Mouse (Mus musculus) megakaryocyte, adult 5-6 weeks (primary cell): ENCODE measurements around the gene Hsd17b2. TPM values are rescaled to one million over a fixed set of nuclear protein-coding genes. Genes with fewer than 3 reads are reported as not detected.
A peak's percentile ranks its signal among the peaks of the same experiment; 100 is the strongest.

Source experiments
- ATAC-seq: 2 replicates; pipeline ENCODE4 v1.8.0; 2016; ENCODE audit warnings: mild to moderate bottlenecking, inconsistent platforms; ENCODE audit not compliant: poor library complexity, severe bottlenecking
- total RNA-seq, 2 experiments: library from RNA; stranded (forward) in 1 of 2; stranded (reverse) in 1 of 2; fragments of 153-499, 151-499 nt in 1 of 2; fragments of 221-1000, 200-1000 nt in 1 of 2; gene quantifications; 2 replicates each; pipeline versions ENCODE4 v1.2.3 to v1.2.4; 2015 to 2017

The Hsd17b2 gene
- total RNA-seq (2015) (0.84 TPM in 1 of 2 replicates, not detected in the other), total RNA-seq (2017) (not detected in 2 replicates)

DNA sequence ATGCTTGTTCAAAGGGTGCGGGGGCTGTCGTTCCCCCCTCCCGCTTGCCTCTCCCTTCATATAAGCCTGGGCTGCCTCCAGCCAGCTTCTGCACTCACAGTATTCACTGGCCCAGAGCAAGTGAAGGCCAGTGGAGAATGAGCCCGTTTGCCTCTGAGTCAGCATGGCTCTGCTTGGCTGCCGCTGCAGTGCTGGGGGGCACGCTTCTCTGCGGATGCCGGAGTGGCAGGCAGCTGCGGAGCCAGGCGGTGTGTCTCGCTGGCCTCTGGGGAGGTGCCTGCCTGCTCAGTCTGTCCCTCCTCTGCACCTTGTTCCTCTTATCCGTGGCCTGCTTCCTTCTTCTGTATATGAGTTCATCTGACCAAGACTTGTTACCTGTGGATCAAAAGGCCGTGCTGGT lies at the start of gene Hsd17b2:
TSS of gene Hsd17b2 (plus strand) at position 46 of the 400 bp plus-strand sequence.
- peak; percentile 72 for ATAC-seq

DNA sequence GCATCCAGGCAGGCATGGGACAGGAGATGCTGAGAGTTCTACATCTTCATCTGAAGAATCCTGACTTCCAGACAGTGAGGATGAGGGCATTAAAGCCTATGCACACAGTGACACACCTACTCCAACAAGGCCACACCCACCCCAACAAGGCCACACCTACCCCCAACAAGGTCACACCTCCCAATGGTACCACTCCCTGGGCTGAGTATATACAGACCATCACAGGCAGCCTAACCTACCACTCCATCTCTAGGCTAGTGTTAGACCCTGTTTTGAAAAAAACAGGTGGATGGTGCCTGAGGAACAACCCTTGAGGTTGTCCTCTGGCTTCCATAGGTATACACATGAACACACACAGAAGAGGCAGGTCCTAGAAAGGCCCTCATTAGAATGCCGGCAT lies 49.4 kb upstream of the Hsd17b2 start:
- no peak for ATAC-seq

DNA sequence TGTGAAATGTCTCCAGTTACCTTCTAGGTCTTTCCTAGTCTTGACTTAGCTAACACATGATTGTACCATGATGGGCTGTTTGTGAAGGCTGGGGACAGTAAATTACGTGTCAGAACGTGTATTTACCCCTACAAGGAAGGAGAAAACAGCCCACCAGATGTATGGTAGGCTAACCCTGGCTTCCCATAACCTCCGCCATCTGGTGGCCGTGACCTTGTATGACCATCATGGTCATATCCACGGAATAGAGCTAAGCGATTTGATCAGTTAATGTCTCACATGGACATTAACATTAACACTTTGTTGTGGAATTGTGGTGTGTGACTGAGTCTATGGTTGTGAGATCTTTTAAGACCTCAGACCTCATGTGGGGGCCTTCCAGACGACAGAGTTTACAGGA lies 42.7 kb upstream of the Hsd17b2 start:
- no peak for ATAC-seq

DNA sequence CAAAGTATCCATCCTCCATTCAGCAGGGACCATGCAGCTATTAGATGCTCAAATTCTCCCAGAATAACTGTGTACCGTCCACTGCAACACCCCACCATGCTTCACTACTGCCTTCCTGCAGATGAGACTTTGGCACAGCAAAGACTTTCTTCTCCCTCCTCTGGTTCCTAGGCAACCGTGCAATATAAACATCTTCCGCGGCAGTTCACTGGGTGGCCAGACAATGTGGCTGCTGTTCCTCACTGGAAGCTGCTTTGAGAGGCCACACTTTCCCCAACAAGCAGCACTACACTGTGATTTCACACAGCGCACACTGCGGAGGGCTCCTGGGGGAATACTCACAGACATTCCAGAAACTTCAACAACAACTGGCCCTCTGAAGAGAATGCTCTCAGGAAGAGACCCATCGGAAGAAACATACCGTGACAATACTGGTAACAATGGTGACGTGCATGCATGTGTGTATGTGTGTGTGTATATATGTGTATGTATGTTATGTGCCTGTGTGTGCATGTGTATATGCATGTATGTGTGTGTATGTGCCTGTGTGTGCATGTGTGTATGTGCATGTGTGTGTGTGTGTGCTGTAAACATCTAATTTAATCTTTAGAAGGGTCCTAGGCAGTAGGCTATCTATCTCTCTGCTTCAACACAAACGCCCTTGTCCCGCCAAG lies 41.2 kb upstream of the Hsd17b2 start:
- no peak for ATAC-seq

DNA sequence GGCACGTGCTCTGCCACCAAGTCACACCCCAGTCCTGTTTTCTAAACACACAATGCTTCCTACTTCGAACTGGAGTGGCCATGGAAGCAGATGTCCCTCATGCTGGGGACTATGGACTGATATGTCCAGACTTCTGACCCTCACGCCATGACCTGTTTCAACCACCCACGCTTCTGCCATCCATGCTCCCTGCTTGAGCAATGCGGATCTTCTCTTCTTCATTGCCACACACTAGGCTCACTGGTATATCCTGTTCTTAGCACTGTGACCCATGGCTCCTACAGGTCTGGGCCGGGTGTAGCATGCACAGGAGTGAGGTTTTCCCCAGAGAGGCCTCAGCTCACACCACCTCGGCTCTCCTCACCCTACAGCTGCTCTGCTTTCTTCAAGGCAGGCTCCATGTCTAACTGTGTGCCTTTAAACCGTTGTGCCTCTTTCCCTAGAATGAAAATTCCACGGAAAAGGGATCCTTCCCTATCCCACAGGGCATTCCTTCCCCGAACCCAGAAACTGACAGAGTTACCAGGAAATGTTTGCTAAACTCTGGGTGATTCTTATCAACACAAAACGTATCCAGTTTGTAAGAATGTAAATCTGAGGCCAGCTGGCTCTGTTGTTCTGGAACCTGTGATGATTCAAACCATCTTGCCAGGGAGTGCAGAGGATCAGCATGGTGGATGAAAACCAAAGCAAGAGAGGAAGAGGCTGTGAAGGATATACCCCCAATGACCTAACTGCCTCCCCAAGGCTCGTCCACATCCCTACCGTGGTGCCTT lies 34.2 kb upstream of the Hsd17b2 start:
- no peak for ATAC-seq

DNA sequence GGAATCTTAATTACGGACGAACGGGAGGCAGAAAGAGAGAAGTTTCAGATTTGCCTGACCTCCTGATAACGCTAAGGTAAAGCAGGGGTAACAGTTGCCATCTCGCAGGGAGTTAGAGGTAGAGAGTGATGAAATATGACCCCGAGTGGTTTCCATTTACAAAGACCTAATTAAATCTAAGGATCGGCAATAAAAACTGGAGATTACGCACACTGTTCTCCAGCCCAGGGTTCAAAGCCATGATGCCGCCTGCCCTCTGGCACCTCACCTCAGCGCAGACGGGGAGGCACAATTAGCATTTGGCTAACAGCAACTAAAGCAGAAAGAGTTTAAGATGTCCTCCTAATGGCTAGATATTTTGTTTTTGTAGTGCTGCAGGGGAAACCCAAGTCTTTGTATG lies 31.2 kb upstream of the Hsd17b2 start:
- no peak for ATAC-seq

DNA sequence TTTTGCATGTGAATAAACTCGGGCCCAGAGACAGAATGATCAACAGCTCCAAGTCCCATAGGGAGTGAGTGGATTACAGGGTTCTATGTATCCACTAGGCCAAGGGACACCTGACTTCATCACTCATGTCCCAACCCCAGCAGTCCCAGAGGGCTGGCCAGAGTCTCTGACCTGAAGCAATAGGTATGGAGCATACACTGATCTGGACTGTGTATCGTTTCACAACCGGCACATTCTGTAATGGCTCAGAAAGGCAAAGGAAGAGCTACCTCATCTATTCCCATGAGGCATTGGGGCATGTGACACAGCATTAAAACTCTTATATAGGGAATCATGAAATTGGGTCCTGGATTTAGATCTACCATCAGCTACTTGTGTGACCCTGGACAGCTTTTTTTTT lies 29.1 kb upstream of the Hsd17b2 start:
- ATAC-seq: no peak

DNA sequence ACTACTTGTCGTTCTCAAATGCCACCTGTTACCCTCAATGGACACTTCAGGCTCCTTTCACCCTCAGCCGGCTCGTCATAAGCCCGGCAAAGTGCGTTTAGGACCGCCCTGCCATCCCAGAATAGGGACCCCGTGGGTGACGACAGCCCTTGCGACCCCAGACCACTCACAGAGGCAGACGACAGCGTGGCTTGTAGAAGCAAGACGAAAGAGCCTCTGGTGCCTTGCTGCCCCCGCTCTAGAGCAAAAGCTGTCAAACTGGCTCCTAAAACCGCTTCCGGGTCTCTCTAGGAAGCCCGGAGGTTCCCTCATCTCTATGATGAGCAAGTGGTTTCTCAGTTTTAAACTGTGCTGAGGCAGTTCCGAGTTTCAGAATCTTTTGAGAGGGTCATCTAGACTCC lies 28.3 kb upstream of the Hsd17b2 start, which contains the start of gene Sdr42e1:
TSS of gene Sdr42e1 (minus strand) at position 260 of the 401 bp plus-strand sequence.
- ATAC-seq: peak; percentile 92

DNA sequence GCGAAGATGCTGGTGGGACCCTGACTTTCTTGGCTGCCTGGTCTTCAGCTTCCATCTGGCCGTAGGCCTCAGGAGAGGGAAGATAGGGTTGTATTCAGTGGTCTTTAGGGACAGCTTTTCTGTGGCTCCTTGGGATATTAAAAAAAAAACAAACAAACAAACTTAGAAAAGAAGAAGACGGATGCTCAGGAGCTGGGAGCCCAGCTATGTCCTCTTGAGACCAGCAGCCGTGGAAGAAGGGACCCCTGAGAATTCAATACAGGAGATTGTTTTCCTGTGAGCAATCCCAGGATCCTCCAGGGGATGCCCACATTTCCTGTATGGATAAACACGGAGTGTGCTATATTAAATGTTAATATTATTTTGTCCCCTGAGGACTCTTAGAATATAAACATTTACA lies 26.5 kb upstream of the Hsd17b2 start:
- ATAC-seq: no peak

DNA sequence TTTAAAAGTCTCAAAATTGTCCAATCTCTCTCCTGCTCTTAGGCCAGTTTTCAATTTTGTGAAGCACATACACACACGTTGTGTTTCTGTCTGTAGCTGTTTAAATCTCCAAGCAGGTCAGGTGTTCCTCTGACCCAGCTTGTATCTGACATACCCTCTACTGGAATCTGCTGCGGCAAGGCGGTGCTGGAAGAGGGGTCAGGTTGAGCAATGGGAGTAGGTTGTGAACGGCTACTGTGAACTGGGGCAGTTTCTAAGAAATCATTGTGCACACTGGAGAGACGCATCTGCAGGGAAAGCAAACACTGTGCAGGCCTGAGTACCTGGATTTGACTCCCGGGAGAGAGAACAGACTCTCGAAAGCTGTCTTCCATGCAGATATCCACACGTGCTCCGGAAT lies 25.2 kb upstream of the Hsd17b2 start:
- ATAC-seq: no peak

DNA sequence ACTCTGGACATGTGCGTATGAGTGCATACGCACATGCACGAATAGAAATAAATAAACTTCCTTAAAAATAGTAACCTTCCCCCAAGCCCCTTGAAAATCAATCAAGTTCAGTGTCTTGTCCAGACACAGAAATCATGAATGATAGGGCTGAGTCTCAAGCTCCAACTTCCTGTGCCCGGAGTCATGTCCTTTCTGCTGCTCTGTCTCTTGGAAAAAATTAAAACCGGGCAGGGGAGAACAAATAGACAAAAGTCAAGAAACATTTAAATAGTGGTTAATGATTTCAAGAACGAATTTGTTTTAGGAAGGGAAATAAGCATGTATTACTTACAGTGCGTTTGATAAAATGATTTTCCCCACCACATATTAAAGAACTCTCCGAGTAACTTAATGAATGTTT lies 24.7 kb upstream of the Hsd17b2 start:
- no peak for ATAC-seq

DNA sequence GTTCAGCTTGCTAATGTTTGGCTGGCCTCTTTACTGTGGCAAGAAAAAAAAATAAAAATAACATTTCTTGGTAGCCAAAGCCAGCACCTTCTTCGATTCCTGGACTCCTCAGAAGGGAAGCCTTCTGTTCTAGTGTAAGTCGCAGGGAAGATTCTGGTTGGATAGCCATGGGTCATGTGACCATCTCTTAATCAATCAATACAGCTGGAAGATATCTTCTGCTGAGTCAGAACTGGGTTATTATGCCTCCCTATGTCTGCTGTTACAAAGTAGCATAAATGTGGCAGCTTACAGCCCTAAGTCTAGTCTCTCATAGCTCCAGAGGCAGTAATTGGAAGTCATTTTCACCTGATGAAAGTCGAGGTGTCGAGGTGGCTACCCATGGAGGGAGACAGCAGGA lies 23.1 kb upstream of the Hsd17b2 start:
- no peak for ATAC-seq

DNA sequence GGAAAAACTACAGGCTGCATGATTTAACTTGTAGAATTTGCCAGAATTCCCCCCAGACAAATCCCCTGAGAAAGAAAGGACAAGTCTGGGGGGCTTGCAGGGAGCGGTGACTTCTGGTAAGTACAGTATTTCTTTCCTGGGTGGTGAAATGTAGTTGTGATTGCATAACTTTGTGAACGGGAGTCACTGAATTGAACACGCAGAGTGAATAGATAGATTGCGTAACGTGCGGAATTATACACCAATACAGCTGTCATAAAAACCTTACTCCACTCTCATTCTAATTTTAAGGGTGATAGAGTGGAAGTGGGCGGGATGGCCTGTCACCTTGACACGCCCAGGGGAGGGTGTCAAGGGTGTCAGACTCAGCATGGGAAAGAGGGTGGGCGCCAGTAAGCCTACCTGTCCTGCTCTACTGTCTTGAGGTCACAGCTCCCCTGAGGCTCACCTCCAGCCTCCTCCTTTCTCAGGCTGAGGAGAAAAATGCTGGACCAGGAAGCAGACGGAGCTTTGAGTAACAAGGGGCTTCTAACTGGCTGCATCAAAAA lies 17.7 kb upstream of the Hsd17b2 start:
- ATAC-seq: peak; percentile 62

DNA sequence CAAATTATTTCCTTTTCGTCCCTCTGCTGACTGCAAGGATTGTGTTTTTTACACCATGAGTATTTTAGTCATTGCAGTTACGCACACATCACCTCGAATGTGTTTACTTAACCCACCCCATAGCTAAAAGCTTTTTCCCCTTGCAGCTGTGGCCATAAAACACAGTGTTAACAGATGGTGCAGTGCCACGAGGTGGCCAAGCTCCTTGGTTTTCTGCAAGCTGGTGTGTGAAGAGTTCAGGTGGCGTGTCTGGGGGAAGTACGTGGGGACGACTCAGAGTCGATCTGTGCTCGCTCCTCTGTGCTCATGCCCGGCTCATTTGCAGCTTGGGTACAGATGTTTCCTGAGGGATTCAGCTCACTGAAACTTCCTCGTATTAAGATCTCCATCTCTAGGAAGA lies 17.2 kb upstream of the Hsd17b2 start:
- no peak for ATAC-seq

DNA sequence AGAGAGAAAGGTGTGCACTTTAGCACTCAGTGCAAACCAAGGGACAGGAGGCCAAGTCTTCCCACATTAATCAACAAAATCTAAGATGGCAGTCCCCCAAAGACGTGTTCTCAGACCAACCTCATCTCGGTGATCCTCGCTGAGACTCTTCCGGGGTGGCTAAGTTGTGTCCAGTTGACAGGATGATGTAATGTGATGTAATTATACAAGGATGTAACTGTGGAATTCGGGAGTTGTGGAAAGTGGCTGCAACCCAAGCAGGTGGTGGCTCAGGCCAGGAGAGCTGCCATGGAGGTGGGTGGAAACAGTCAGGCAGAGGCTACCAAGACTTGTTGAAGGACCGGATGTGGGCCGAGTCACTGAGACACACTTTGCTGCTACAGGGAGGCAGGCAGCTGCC lies 13.8 kb upstream of the Hsd17b2 start:
- no peak for ATAC-seq

DNA sequence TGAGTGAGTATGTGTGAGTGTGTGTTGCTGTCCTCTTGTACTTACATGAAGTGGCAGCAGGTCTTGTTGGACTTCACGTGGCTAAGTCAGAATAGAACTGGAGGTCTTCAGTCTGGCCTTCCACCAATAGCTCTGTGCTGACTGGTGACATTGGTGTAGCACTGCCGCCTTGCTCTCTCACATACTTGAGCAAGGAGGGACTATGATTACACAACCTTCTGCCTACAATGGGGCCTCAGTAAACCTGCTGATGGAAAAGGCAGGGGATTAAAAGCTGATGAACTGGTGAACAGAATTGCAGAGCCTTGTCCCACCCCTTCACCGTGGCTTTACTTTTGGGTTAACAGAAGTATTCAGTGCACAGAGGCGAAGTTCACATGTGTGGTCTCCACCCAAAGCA lies 9.6 kb upstream of the Hsd17b2 start:
- no peak for ATAC-seq

DNA sequence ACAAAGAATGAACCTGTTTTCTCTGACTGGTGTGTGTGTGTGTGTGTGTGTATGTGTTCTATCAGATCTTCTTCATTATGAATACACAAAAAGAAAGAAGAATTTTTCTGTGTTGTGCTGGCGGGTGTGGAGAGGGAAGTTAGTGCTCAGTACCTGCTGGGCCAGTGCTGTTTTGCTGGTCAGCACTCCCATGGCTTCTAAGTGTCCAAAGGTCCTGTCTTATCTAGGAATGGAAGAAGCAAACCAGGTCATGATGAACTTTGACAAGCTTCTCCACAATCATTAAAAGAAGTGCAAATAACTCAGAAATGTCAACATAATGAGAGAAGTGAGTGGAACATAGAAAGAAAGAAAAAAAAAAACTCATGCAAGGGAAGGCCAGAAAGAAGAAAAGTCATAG lies 6.1 kb upstream of the Hsd17b2 start:
- no peak for ATAC-seq

DNA sequence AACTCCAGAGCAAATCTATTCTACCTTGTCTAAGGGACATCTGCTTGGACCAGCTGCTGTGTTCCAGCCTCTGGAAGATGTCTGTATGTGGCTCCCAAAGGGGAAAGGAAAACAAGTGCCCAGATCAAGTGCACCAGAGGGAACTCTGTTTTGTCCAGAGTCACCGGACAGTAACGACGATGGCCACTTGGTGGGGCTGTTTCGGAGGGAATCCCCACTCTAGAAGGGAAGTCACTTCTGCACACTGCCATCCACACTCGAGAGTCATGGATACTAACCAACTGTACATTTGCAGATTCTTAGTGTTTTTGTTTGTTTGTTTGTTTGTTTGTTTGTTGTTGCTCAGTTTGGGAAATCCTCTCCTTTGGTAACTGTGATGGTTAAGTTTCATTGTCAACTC lies 4.5 kb upstream of the Hsd17b2 start:
- peak; percentile 72 for ATAC-seq

DNA sequence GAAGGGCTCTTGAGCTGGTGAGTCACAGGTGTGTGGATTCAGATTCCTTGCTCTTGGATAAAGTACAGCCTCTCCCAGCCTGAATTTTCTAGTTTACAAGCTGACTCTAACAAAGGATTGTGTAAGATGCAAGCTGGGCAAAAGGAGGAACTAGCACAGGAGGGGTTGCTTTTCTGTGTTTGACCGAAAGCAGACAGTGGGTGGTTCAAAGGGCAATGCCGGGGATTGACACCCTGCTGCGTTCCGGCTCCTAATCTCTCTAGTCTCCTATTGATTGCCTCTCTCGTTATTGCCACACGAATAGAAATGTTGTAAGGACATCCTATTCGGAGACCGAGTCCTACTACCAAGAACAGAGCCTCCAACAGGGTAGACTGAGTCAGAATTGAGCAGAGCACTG lies 1.0 kb upstream of the Hsd17b2 start:
- ATAC-seq: peak; percentile 80

DNA sequence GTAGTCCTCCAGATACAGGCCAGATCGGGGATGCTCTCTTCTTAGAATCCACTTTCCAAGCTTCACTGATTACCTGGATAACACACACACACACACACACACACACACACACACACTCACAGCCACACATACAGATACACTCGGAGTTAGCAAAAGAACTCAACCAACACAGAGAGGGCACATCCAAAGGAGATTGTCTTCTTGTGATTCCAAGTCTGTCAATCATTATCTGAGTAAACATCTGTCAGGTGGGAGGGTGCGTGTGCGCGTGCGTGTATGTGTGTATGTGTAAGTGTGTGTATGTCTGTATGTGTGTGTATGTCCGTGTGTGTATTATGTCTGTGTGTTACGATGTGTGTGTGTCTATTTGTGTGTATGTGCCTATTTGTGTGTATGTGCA lies 458 bp upstream of the Hsd17b2 start:
- ATAC-seq: no peak

DNA sequence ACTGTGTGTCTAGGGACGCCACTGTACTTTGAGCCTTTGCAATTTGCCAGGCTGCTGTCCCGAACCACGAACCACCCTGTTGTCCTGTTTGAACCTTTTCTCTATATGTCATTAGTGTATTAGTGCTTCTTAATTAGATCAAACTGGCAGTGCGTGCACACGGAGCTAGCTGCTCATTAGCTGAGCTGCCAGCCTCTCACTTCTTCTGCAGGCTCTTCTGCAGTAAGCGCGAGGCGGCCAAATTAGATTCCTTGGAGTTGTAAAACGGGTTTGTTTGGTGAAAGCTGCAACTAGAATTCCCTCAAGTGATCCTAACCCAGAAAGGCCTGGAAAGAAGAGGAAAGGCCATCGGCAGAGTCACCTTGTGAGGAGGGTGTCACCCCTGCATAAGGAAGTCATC lies 997 bp downstream of the Hsd17b2 start:
- ATAC-seq: no peak

DNA sequence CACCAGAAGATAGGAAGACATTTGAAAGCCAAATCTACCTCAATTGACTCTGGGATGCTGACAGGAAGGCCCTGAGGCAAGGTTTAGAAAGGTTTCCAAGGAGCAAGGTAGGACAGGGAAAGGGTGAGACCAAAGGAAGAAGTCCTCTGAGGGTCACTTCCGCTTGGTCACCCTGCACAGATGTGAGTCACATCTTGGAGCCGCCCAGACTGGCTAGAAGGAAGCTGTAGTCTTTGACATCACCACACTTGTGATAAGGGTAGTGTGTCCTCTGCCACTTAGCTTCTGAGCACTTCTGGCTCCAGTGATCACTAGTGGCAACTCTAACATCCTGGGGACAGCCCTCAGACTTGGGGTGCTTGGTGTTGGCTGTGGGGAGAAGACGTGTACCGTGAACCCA lies 4.4 kb downstream of the Hsd17b2 start:
- ATAC-seq: peak; percentile 56
